Mouse (Mus musculus) C2C12 (cell line): Measurements from ENCODE around the gene Gm20696. TPM values are rescaled to one million over a fixed set of nuclear protein-coding genes. Genes with fewer than 3 reads are reported as not detected.

ENCODE experiments used
- H3K27me3 ChIP-seq: one replicate; pipeline ENCODE4 v1.6.1; 2011; ENCODE audit not compliant: control insufficient read depth, insufficient read depth, insufficient read length
- H3K36me3 ChIP-seq: one replicate; pipeline ENCODE4 v1.6.1; 2011; ENCODE audit not compliant: control insufficient read depth, insufficient read depth
- H3K4me3 ChIP-seq: one replicate; pipeline ENCODE4 v1.5.1; 2011; ENCODE audit warnings: mild to moderate bottlenecking, control low read depth; ENCODE audit not compliant: poor library complexity, insufficient read depth, severe bottlenecking
- H3K79me2 ChIP-seq: one replicate; pipeline ENCODE4 v1.6.1; 2011; ENCODE audit not compliant: control insufficient read depth, insufficient read depth
- H3K79me3 ChIP-seq: one replicate; pipeline ENCODE4 v1.6.1; 2011; ENCODE audit warnings: low read depth, control low read depth
- H3ac ChIP-seq: one replicate; pipeline ENCODE3; 2011; ENCODE audit warnings: low read depth; ENCODE audit not compliant: control insufficient read depth, insufficient read length
- CEBPB ChIP-seq: IDR thresholded peaks from one replicate; pipeline ENCODE4 v1.6.1; 2011; ENCODE audit warnings: low read depth, mild to moderate bottlenecking, control low read depth, moderate library complexity
- CTCF ChIP-seq: IDR thresholded peaks from one replicate; pipeline ENCODE4 v1.5.1; 2011; ENCODE audit not compliant: control insufficient read depth, insufficient read depth, insufficient read length
- FOSL1 ChIP-seq: IDR thresholded peaks from one replicate; pipeline ENCODE4 v1.8.0; 2011; ENCODE audit warnings: mild to moderate bottlenecking, low read length; ENCODE audit not compliant: poor library complexity, insufficient read depth, severe bottlenecking
- MAX ChIP-seq: IDR thresholded peaks from one replicate; pipeline ENCODE4 v1.6.1; 2011; ENCODE audit warnings: mild to moderate bottlenecking, control low read depth
- MYOD1 ChIP-seq: IDR thresholded peaks from one replicate; pipeline ENCODE4 v1.6.1; 2011; ENCODE audit warnings: low read depth; ENCODE audit not compliant: control insufficient read depth, insufficient read length
- MYOG ChIP-seq: IDR thresholded peaks from one replicate; pipeline ENCODE4 v1.6.1; 2011; ENCODE audit not compliant: control insufficient read depth, insufficient read length; ENCODE audit errors: extremely low read depth
- USF1 ChIP-seq: IDR thresholded peaks from one replicate; pipeline ENCODE4 v1.6.1; 2011; ENCODE audit warnings: low read depth, mild to moderate bottlenecking, control low read depth, moderate library complexity
- polyA plus RNA-seq: library from polyadenylated mRNA; unstranded; fragments of >200 nt; fragmentation: generic; extraction: Trizol; gene quantifications from one replicate; pipeline ENCODE4 v1.2.1, GENCODE M21; 2012; ENCODE audit warnings: missing spikeins

Gene Gm20696
- polyA plus RNA-seq, 1 experiment: 0.20 TPM

GRCm38 (mm10) chr6:99359765-99360499 is 306.7 kb downstream of the Gm20696 start:
- TF ChIP-seq USF1 (no peak), FOSL1 (no peak), MYOG (no peak), MYOD1 (no peak), CEBPB (no peak), CTCF (no peak), MAX (no peak)
- Histone ChIP-seq H3K27me3 (no peaks in the 10 kb centered on the region), H3ac (no peak overlapping the region), H3K79me2 (no peaks in the 10 kb centered on the region), H3K36me3 (no peaks in the 10 kb centered on the region), H3K79me3 (no peaks in the 10 kb centered on the region), H3K4me3 (no peak overlapping the region)

- TF ChIP-seq MYOD1 (no peak), MYOG (no peak), FOSL1 (no peak), USF1 (no peak), CTCF (no peak), MAX (no peak), CEBPB (no peak)
- Histone ChIP-seq H3K27me3 (no peaks in the 10 kb centered on the region), H3K36me3 (no peaks in the 10 kb centered on the region), H3K79me2 (no peaks in the 10 kb centered on the region), H3K79me3 (no peaks in the 10 kb centered on the region), H3ac (no peak overlapping the region), H3K4me3 (no peak overlapping the region)
Observed at GRCm38 (mm10) chr6:99359036-99359698, 307.4 kb downstream of the Gm20696 start.

- no peak overlapping the region for H3K4me3 ChIP-seq
- H3K79me2 ChIP-seq: no peaks in the 10 kb centered on the region
- no peak overlapping the region for H3ac ChIP-seq
- TF ChIP-seq FOSL1 (no peak), MYOD1 (no peak), MYOG (no peak), CEBPB (no peak), CTCF (no peak), MAX (no peak), USF1 (no peak)
- no peaks in the 10 kb centered on the region for H3K27me3 ChIP-seq
- H3K79me3 ChIP-seq: no peaks in the 10 kb centered on the region
- H3K36me3 ChIP-seq: no peaks in the 10 kb centered on the region
Observed at GRCm38 (mm10) chr6:99357931-99358330, 308.7 kb downstream of the Gm20696 start.

GRCm38 (mm10) chr6:99354338-99354737 is 312.3 kb downstream of the Gm20696 start:
- Histone ChIP-seq H3K79me3 (no peaks in the 10 kb centered on the region), H3K4me3 (no peak overlapping the region), H3ac (no peak overlapping the region), H3K36me3 (no peaks in the 10 kb centered on the region), H3K79me2 (no peaks in the 10 kb centered on the region), H3K27me3 (no peaks in the 10 kb centered on the region)
- TF ChIP-seq CTCF: no peak
- no peak for TF ChIP-seq MYOD1
- no peak for TF ChIP-seq MAX
- TF ChIP-seq USF1: no peak
- no peak for TF ChIP-seq FOSL1
- TF ChIP-seq CEBPB: no peak
- no peak for TF ChIP-seq MYOG

GRCm38 (mm10) chr6:99353441-99353840 is 313.2 kb downstream of the Gm20696 start:
- Histone ChIP-seq H3K79me3 (no peaks in the 10 kb centered on the region), H3K27me3 (no peaks in the 10 kb centered on the region), H3K79me2 (no peaks in the 10 kb centered on the region), H3K36me3 (no peaks in the 10 kb centered on the region), H3K4me3 (no peak overlapping the region), H3ac (no peak overlapping the region)
- TF ChIP-seq MAX (no peak), FOSL1 (no peak), MYOG (no peak), CEBPB (no peak), MYOD1 (no peak), USF1 (no peak), CTCF (no peak)

GRCm38 (mm10) chr6:99350566-99350965 is 316.0 kb downstream of the Gm20696 start:
- no peaks in the 10 kb centered on the region for H3K79me3 ChIP-seq
- no peak overlapping the region for H3ac ChIP-seq
- no peaks in the 10 kb centered on the region for H3K36me3 ChIP-seq
- TF ChIP-seq MAX (no peak), MYOG (no peak), MYOD1 (no peak), FOSL1 (no peak), CEBPB (no peak), CTCF (no peak), USF1 (no peak)
- H3K27me3 ChIP-seq: no peaks in the 10 kb centered on the region
- H3K79me2 ChIP-seq: no peaks in the 10 kb centered on the region
- H3K4me3 ChIP-seq: no peak overlapping the region
